Mouse (Mus musculus) ES-E14 (cell line): ENCODE results near the gene Upk3a. TPM values are rescaled to one million over a fixed set of nuclear protein-coding genes. Genes with fewer than 3 reads are reported as not detected.
A peak's percentile ranks its signal among the peaks of the same experiment; 100 is the strongest.

Experiments
- DNase-seq: peaks from one replicate; pipeline ENCODE4 v3.0.0-alpha.2; 2013; ENCODE audit warnings: low read depth, low spot score
- H3K27ac ChIP-seq: 2 replicates; pipeline ENCODE4 v1.5.1; 2012; ENCODE audit warnings: low read depth, mild to moderate bottlenecking, low read length, moderate library complexity, mixed read lengths; ENCODE audit not compliant: poor library complexity, insufficient read depth, severe bottlenecking
- H3K36me3 ChIP-seq: 2 replicates; pipeline ENCODE4 v1.6.1; 2012; ENCODE audit warnings: mild to moderate bottlenecking, low read length, moderate library complexity, mixed read lengths; ENCODE audit not compliant: control insufficient read depth, poor library complexity, insufficient read depth, severe bottlenecking
- H3K4me1 ChIP-seq, 2 experiments: fragments of 150-350 bp in 1 of 2; sonication (generic) in 1 of 2; 2 replicates each; pipeline ENCODE4 v1.6.1; 2012; ENCODE audit warnings: low read length in 2 of 2, mild to moderate bottlenecking in 1 of 2, mixed read lengths in 1 of 2; ENCODE audit not compliant: control insufficient read depth in 2 of 2, insufficient read depth in 2 of 2, poor library complexity in 1 of 2
- H3K4me3 ChIP-seq, 2 experiments: fragments of 150-350 bp in 1 of 2; sonication (generic) in 1 of 2; 2 replicates each; pipeline ENCODE4 v1.5.1; 2012; ENCODE audit warnings: low read length in 2 of 2, low read depth in 1 of 2, mild to moderate bottlenecking in 1 of 2, mixed read lengths in 1 of 2; ENCODE audit not compliant: insufficient read depth in 1 of 2, poor library complexity in 1 of 2, severe bottlenecking in 1 of 2
- H3K9ac ChIP-seq: 2 replicates; pipeline ENCODE4 v1.6.1; 2012; ENCODE audit warnings: low read depth, mild to moderate bottlenecking, low read length, mixed read lengths; ENCODE audit not compliant: poor library complexity, insufficient read depth, severe bottlenecking
- H3K9me3 ChIP-seq: fragments of 150-350 bp; sonication (generic); 2 replicates; pipeline ENCODE4 v1.6.1; 2012; ENCODE audit warnings: low read depth, mild to moderate bottlenecking, low read length; ENCODE audit not compliant: control insufficient read depth, insufficient read depth
- CHD2 ChIP-seq: IDR thresholded peaks from 2 replicates; pipeline ENCODE4 v1.6.1; 2014; ENCODE audit warnings: mild to moderate bottlenecking, low read depth, low read length, inconsistent platforms
- HCFC1 ChIP-seq: IDR thresholded peaks from 2 replicates; pipeline ENCODE4 v1.6.1; 2012; ENCODE audit warnings: low read length, inconsistent platforms, borderline replicate concordance; ENCODE audit not compliant: insufficient read depth
- MAFK ChIP-seq: IDR thresholded peaks from 2 replicates; pipeline ENCODE4 v1.6.1; 2014; ENCODE audit warnings: mild to moderate bottlenecking, low read depth, low read length, inconsistent platforms; ENCODE audit not compliant: insufficient read depth
- ZC3H11A ChIP-seq: IDR thresholded peaks from 2 replicates; pipeline ENCODE4 v1.6.1; 2012; ENCODE audit warnings: low read depth, mild to moderate bottlenecking, inconsistent platforms, low read length, borderline replicate concordance
- ZNF384 ChIP-seq: IDR thresholded peaks from 2 replicates; pipeline ENCODE4 v1.6.1; 2012; ENCODE audit warnings: low read depth, low read length, inconsistent platforms
- in situ Hi-C, 2 experiments: fragments of 600-800 bp; cut with MboI; formaldehyde crosslinking; loops; one replicate each; pipeline ENCODE4 v1.15.1; 2025; ENCODE audit warnings: low sequenced_read_pairs in 2 of 2, inconsistent platforms in 1 of 2; ENCODE audit not compliant: unreplicated experiment in 2 of 2
- total RNA-seq: library from RNA; depleted of rRNA; stranded (reverse); fragments of 300-350 nt; gene quantifications from 2 replicates; pipeline ENCODE4 v1.2.3, GENCODE M21; 2012; rRNA removed

Upk3a gene
- total RNA-seq: 0.18 TPM in 1 of 2 replicates, not detected in the other

DNA sequence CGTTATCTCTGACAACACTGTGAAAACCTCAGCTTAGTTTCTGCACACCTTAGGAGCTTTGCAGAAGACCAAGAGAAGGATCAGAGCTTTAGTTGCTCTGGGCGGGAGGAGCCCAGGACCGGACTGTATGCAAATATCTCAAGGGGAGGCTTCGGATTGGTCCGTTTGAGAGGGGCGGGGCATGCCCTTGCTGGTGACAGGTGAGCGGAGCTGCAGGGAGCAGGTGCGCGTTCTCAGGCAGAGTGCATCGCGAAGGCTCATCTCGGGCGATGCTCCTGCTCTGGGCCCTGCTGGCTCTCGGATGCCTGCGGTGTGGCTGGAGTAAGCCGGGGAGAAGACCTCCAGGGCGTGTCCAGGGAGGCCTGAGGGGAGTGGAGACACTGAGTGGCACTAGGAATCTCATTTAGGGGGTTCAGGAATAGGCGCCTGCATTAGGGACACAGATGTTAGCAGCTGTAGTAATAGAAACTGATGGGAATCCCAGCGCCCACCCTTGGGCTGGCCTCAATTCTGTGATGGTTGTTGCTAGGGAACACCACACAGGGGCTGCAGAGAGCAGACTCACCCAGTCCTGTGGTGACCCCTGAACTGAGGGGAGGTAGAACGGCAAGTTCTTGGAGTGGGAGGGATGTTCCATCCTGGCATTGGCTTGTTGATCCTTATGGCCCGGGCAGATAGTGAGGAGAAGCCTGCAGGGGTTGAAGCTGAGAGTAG is at the start of gene Upk3a:
Upk3a (plus strand) TSS at position 191 of the 714 bp plus-strand sequence.
- H3K4me3 ChIP-seq: peak within 1 kb of the TSS in 1 of 2 experiments; percentile 39; a peak in 2 of 4 replicates

GRCm38 (mm10) chr15:84968534-84968933 is 48.4 kb upstream of the Upk3a start:
- DNase-seq: no peak
- no peak overlapping the region for H3K4me3 ChIP-seq
- no peaks in the 10 kb centered on the region for H3K4me1 ChIP-seq
- TF ChIP-seq MAFK (no peak), ZNF384 (no peak), HCFC1 (no peak)
- no peaks in the 10 kb centered on the region for H3K36me3 ChIP-seq
- in situ Hi-C loops: no loop called here
- no peak overlapping the region for H3K27ac ChIP-seq
- H3K9ac ChIP-seq: no peak overlapping the region
- no peaks in the 10 kb centered on the region for H3K9me3 ChIP-seq

More for the DNA sequence above, at the start of gene Upk3a:
- TF ChIP-seq MAFK (no peak), CHD2 (no peak), HCFC1 (no peak), ZNF384 (no peak), ZC3H11A (no peak)
- Histone ChIP-seq H3K9me3 (no peaks in the 10 kb centered on the region), H3K4me1 (no peaks in the 10 kb centered on the region), H3K9ac (no peak within 1 kb of the TSS), H3K27ac (no peak within 1 kb of the TSS), H3K36me3 (no peaks in the 10 kb centered on the region)
- in situ Hi-C loops: no loop called here
- peak; percentile 49 for DNase-seq

DNA sequence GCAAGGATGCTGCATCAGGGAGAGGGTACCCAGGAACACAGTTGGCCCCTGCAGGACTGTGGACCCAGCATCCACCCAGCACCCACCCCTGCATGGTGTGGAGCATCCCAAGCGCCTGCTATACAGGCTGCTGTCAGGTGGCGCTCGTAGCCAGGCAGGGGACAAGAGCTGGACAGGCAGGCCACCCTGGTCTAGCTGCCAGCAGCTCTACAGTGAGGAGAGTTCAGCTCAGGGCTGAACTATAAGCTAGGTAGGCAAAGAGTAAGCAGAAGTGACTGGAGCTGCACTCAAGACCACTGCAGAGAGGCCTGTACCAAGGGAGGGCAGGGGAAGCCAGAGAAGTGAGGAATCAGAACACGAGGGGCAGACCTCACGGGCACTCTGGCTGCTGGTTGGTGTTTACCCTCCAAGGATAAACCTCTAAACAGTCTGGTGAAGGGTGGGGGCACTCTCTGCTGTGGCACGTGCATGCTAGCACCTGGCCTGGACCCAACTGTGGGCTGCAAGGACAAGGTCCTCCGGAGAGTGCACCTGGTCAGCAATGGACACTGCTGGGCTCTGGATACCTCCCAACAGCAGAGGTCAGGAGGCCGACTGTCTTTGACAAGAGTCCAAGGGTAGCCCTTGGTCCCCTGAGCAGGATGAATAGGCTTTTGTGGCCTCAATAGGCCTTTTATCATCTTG is 43.9 kb upstream of the Upk3a start:
- no peak overlapping the region; the same call in 1 of the 2 replicates for H3K27ac ChIP-seq
- H3K36me3 ChIP-seq: no peaks in the 10 kb centered on the region
- in situ Hi-C loops: no loop called here
- no peak for DNase-seq
- H3K4me3 ChIP-seq: no peak overlapping the region
- no peak for TF ChIP-seq ZC3H11A
- TF ChIP-seq CHD2: no peak
- TF ChIP-seq HCFC1: no peak
- no peak for TF ChIP-seq MAFK
- TF ChIP-seq ZNF384: no peak
- H3K9ac ChIP-seq: no peak overlapping the region
- no peaks in the 10 kb centered on the region for H3K9me3 ChIP-seq
- no peaks in the 10 kb centered on the region for H3K4me1 ChIP-seq

DNA sequence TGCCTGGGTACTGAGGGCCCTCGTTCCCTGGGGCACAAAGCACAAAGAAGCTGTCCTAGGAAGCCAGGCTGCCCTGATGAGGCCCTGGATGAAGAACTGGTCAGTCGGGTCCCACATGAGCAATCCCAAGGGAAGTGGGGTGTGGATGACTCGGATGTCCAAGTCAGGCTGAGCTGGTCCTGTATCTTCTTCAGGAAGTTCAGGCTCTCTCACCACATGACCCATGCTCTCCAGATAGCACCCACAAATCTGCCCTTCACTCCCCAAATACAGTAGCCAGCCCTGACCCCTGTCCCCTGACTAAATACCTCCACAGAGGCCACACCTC is 43.4 kb upstream of the Upk3a start:
- Histone ChIP-seq H3K36me3 (no peaks in the 10 kb centered on the region), H3K4me3 (no peak overlapping the region), H3K4me1 (no peaks in the 10 kb centered on the region), H3K9ac (no peak overlapping the region), H3K27ac (no peak overlapping the region), H3K9me3 (no peaks in the 10 kb centered on the region)
- in situ Hi-C loops: no loop called here
- DNase-seq: no peak
- TF ChIP-seq HCFC1: no peak
- no peak for TF ChIP-seq ZNF384
- TF ChIP-seq ZC3H11A: no peak
- no peak for TF ChIP-seq MAFK
- no peak for TF ChIP-seq CHD2

DNA sequence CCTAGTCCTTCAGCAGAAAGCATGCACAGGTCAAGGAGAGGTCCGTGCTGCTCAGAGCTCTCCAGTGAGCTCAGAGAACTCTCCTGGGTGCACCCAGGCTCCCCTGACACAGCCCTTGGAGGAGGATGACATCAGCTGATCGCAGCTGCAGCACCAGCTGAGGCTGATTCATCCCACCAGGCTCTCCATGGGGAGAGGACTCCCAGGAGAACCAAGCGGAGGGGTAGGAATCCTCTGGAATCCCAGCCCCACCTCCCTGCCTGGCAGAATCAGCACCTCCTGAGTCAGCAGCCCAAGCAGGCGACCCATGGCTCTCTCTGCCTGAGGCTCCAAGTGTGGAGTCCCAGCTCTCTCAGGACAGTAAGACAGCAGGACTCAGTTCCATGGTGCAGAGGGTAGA is 41.2 kb upstream of the Upk3a start:
- TF ChIP-seq MAFK: 0 out of 2 replicates have a peak, but pooled peaks have one; percentile 41
- TF ChIP-seq HCFC1: no peak
- TF ChIP-seq CHD2: no peak
- TF ChIP-seq ZNF384: no peak
- Histone ChIP-seq H3K9ac (no peak overlapping the region), H3K27ac (no peak overlapping the region)

More for the DNA sequence above, 41.2 kb upstream of the Upk3a start:
- in situ Hi-C loops: no loop called here
- Histone ChIP-seq H3K36me3 (no peaks in the 10 kb centered on the region), H3K9me3 (no peaks in the 10 kb centered on the region), H3K4me3 (no peak overlapping the region), H3K4me1 (no peaks in the 10 kb centered on the region)
- DNase-seq: no peak
